Mouse (Mus musculus) small intestine, adult 2 months (tissue): ENCODE measurements at regions not wholly inside any gene's neighbourhood (a gene's known extent, or its start where the extent isn't known, plus 50 kb on each side); places are given as distances from the start of the nearest gene placed in this dataset.

Source experiments
- CTCF ChIP-seq: fragments of 200-500 bp; IDR thresholded peaks from 2 replicates; pipeline ENCODE4 v1.5.1; 2012; ENCODE audit warnings: low read depth, mild to moderate bottlenecking, control low read depth, inconsistent platforms, low read length, moderate library complexity, mixed read lengths; ENCODE audit not compliant: insufficient replicate concordance, insufficient read length; ENCODE audit errors: extremely low read depth
- POLR2A ChIP-seq: fragments of 200-500 bp; IDR thresholded peaks from 2 replicates; pipeline ENCODE4 v1.6.1; 2012; ENCODE audit warnings: low read depth, mild to moderate bottlenecking, control low read depth, inconsistent platforms, low read length, moderate library complexity

DNA sequence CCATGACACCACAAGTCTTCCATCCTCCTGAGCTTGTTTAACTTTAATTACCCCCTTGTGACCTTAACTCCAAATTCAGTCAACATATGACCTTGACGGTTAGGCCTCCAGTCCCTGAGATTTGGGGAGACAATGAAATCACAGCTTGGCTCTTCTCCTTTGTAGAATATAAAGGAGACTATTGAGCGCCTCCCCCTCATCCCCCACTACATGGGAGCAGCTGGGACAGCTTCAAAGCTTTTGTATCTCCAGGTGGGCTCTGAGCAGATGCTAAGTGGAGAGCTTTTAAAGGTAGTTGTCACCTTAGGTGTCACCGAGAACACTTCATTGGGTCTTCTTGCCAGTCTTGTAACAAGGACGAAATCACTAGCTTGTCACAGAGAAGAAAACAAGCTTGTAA, 82.7 kb upstream of the Bod1 start:
- TF ChIP-seq CTCF (no peak), POLR2A (no peak)
